Mouse (Mus musculus) ovary, adult 10 weeks (tissue): ENCODE measurements around the gene Dlx1. TPM values are rescaled to one million over a fixed set of nuclear protein-coding genes. Genes with fewer than 3 reads are reported as not detected.

Experiments
- polyA plus RNA-seq: library from polyadenylated mRNA; stranded (reverse); fragments of 350-450 nt; fragmentation: Illumina TruSeq; extraction: RNeasy Lipid Tissue Mini Kit (QIAGEN cat#74804); gene quantifications from one replicate; pipeline ENCODE4 v1.2.3, GENCODE M21; 2014

Gene Dlx1
- polyA plus RNA-seq: not detected

GRCm38 (mm10) chr2:71528014-71528713, at the start of gene Dlx1:
Gene Dlx1 (plus strand): TSS chr2:71528113.

GRCm38 (mm10) chr2:71546640-71547071, 18.7 kb downstream of the Dlx1 start, which contains the start of gene Dlx2:
Gene Dlx2 (minus strand): TSS chr2:71546754.

Other genes with a start within 250 kb of the Dlx1 start
- 18.6 TPM for gene Slc25a12, start 160.4 kb upstream of the Dlx1 start, polyA plus RNA-seq
- gene Hat1, start 139.2 kb upstream of the Dlx1 start, polyA plus RNA-seq: 236 TPM
- gene Metap1d, start 74.8 kb upstream of the Dlx1 start, polyA plus RNA-seq: 10.9 TPM
- not detected for gene Dlx2, start 18.6 kb downstream of the Dlx1 start, polyA plus RNA-seq
- gene Itga6, start 217.5 kb downstream of the Dlx1 start, polyA plus RNA-seq: 156 TPM